Mouse (Mus musculus) left cerebral cortex, adult 2 months (tissue): ENCODE measurements around the gene Dst. TPM values are rescaled to one million over a fixed set of nuclear protein-coding genes. Genes with fewer than 3 reads are reported as not detected.

ENCODE experiments used
- DNase-seq, 2 experiments: peaks; one replicate each; pipeline ENCODE4 v3.0.0; 2021 to 2022; ENCODE audit warnings: low spot score in 2 of 2, mixed read lengths in 1 of 2; ENCODE audit errors: extremely low spot score in 1 of 2
- H3K27ac ChIP-seq: fragments of 200-600 bp; 2 replicates; pipeline ENCODE4 v1.8.1; 2022
- H3K4me3 ChIP-seq: fragments of 200-600 bp; 2 replicates; pipeline ENCODE4 v1.8.1; 2022
- CTCF ChIP-seq: fragments of 200-600 bp; IDR thresholded peaks from 2 replicates; pipeline ENCODE4 v1.8.1; 2022; ENCODE audit warnings: antibody characterized with exemption, mild to moderate bottlenecking, moderate library complexity
- intact Hi-C: fragments of 180-260 bp; cut with DNase I; formaldehyde crosslinking; loops from one replicate; pipeline ENCODE4 v1.15.1; 2025
- total RNA-seq, 2 experiments: library from RNA; stranded (reverse); gene quantifications; 2 replicates each; pipeline ENCODE4 v1.2.3; 2021

Gene Dst
- total RNA-seq, 2 experiments from 2014 or later = 264 to 266 TPM

GRCm38 (mm10) chr1:34150416-34151093 lies 242.5 kb downstream of the Dst start:
- no peak for DNase-seq
- TF ChIP-seq CTCF = no peak
- intact Hi-C loops = no loop called here
- Histone ChIP-seq H3K4me3 (no peak overlapping the region), H3K27ac (peak overlapping the region; percentile 16; the same call in 1 of the 2 replicates)

GRCm38 (mm10) chr1:34152683-34153082 lies 244.7 kb downstream of the Dst start:
- intact Hi-C loops = no loop called here
- no peak for TF ChIP-seq CTCF
- DNase-seq = no peak
- H3K4me3 ChIP-seq = no peak overlapping the region
- no peak overlapping the region for H3K27ac ChIP-seq

GRCm38 (mm10) chr1:34156058-34156457 lies 248.0 kb downstream of the Dst start:
- H3K4me3 ChIP-seq = no peak overlapping the region
- no peak for DNase-seq
- no peak for TF ChIP-seq CTCF
- intact Hi-C loops = no loop called here
- H3K27ac ChIP-seq = no peak overlapping the region

- intact Hi-C loops = no loop called here
- H3K4me3 ChIP-seq = no peak overlapping the region
- TF ChIP-seq CTCF = no peak
- DNase-seq = no peak
- no peak overlapping the region for H3K27ac ChIP-seq
Measured at GRCm38 (mm10) chr1:34157702-34158101, 249.7 kb downstream of the Dst start.

- no peak for TF ChIP-seq CTCF
- DNase-seq = no peak
- no peak overlapping the region for H3K27ac ChIP-seq
- no peak overlapping the region for H3K4me3 ChIP-seq
- intact Hi-C loops = no loop called here
Measured at GRCm38 (mm10) chr1:34158822-34159221, 250.8 kb downstream of the Dst start.

GRCm38 (mm10) chr1:34159898-34160297 lies 251.9 kb downstream of the Dst start:
- Histone ChIP-seq H3K27ac (no peak overlapping the region), H3K4me3 (no peak overlapping the region)
- intact Hi-C loops = no loop called here
- no peak for DNase-seq
- no peak for TF ChIP-seq CTCF

- intact Hi-C loops = loop anchor here (1.0 kb wide), 3 partner anchors 47 to 159 kb away; no protein-coding TSS in a partner anchor
- peak; percentile 79 to 83 for DNase-seq
- no peak overlapping the region for H3K4me3 ChIP-seq
- peak overlapping the region; percentile 57; the same call in 1 of the 2 replicates for H3K27ac ChIP-seq
- peak; percentile 95 for TF ChIP-seq CTCF
Measured at GRCm38 (mm10) chr1:34164616-34165295, 256.7 kb downstream of the Dst start.

GRCm38 (mm10) chr1:34165926-34166325 lies 257.9 kb downstream of the Dst start:
- Histone ChIP-seq H3K4me3 (no peak overlapping the region), H3K27ac (peak overlapping the region; percentile 15; the same call in 1 of the 2 replicates)
- no peak for TF ChIP-seq CTCF
- intact Hi-C loops = no loop called here
- DNase-seq = no peak

- no peak for DNase-seq
- no peak overlapping the region for H3K4me3 ChIP-seq
- intact Hi-C loops = no loop called here
- H3K27ac ChIP-seq = no peak overlapping the region
- TF ChIP-seq CTCF = no peak
Measured at GRCm38 (mm10) chr1:34167151-34168057, 259.4 kb downstream of the Dst start.

GRCm38 (mm10) chr1:34169086-34169485 lies 261.1 kb downstream of the Dst start:
- intact Hi-C loops = no loop called here
- no peak for DNase-seq
- H3K27ac ChIP-seq = no peak overlapping the region
- TF ChIP-seq CTCF = no peak
- H3K4me3 ChIP-seq = no peak overlapping the region

GRCm38 (mm10) chr1:34174517-34174916 lies 266.5 kb downstream of the Dst start:
- Histone ChIP-seq H3K4me3 (no peak overlapping the region), H3K27ac (no peak overlapping the region)
- no peak for DNase-seq
- no peak for TF ChIP-seq CTCF
- intact Hi-C loops = no loop called here

GRCm38 (mm10) chr1:34174961-34175360 lies 266.9 kb downstream of the Dst start:
- no peak for DNase-seq
- intact Hi-C loops = no loop called here
- Histone ChIP-seq H3K27ac (no peak overlapping the region), H3K4me3 (no peak overlapping the region)
- TF ChIP-seq CTCF = no peak
